Mouse (Mus musculus): ENCODE data around the gene Smim26.

Smim26 gene

DNA sequence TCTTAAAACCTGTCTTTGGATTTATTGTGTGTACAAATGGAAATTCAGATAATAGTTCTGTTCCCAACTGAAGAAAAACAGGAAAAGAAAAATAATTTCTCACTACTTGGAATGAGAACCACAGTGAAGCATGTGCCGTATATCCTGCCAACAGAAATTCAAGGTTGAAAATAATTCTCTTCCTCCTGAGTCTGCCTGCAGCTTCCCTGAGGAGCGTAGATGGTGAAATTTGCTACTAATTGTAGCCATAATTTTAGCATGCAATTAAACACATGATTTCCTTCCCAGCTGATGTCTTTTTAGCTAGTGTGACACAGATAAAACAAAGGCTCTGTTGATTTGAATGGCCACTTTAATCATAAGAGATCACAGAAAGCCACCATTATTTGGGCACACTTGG is 40.9 kb downstream of the Smim26 start:
- in situ Hi-C loops (cut with MboI; ENCODE audit: unreplicated experiment in 2 of 2), result loop anchor here (5.0 to 25.0 kb wide), 5 partner anchors 370 to 953 kb away; no protein-coding TSS in a partner anchor

GRCm38 (mm10) chr2:144635644-144636320 is 41.9 kb downstream of the Smim26 start:
- in situ Hi-C loops (cut with MboI; ENCODE audit: unreplicated experiment in 2 of 2), result loop anchor here (5.0 to 25.0 kb wide), 5 partner anchors 369 to 952 kb away; no protein-coding TSS in a partner anchor

- in situ Hi-C loops (cut with MboI; ENCODE audit: unreplicated experiment in 2 of 2), result loop anchor here (5.0 to 25.0 kb wide), 5 partner anchors 368 to 950 kb away; no protein-coding TSS in a partner anchor
Observed at GRCm38 (mm10) chr2:144637204-144637603, 43.4 kb downstream of the Smim26 start.

DNA sequence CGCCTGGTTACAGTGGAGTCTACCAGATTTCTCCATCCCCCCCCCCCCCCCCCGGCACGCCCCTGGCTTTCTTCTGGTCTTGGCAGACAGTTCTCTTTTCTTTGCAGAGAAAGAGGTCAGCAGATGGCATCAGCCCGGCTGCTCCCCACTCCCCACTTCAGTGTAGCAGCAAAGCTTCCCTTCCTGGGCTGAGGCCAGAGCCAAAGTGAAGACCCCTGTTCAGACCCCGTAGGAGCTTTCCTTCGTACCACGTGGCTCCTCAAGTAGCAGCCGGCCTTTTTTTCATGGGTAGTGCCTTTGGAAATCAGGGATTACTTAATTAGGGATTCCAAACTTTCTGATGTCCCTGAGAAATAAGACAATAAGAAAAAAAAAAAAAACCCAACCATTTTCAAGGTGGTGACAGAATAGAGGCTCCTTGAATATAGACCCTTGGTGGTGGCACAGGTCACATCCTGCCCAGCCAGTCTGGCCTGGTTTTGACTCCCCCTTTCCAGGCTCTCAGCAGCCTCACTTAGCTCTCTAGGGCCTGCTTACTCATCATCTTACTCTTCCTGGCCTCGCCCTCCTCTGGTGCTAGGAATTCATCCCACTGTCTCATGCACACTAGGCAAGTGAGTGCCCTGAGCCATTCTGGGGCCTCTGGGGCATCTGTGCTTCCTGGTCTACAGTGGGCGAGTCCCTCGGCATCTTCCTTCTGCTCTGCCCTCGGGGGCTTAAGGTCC is 44.0 kb downstream of the Smim26 start:
- in situ Hi-C loops (cut with MboI; ENCODE audit: unreplicated experiment in 2 of 2), result loop anchor here (5.0 to 25.0 kb wide), 5 partner anchors 367 to 949 kb away; no protein-coding TSS in a partner anchor

DNA sequence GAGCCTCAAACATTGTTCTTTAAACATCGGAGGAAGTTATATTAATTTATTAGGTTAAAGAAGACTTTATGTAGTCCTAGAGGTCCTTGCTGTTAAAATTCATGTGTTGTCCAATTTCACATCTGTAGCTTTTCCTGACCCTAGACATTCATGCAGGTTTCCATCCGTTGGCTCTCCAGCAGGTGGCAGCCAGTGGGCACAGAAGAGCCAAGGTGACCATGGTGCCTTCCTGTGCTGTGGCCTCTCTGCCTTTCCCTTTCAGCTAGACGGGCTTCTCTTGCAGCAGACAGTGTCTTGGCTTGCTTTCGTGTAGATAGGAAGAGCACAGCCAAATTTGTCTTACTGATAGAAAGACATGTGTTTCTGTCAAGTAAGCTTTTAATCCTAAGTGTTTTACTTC is 44.9 kb downstream of the Smim26 start:
- in situ Hi-C loops (cut with MboI; ENCODE audit: unreplicated experiment in 2 of 2), result loop anchor here (5.0 to 25.0 kb wide), 5 partner anchors 366 to 949 kb away; no protein-coding TSS in a partner anchor

- in situ Hi-C loops (cut with MboI; ENCODE audit: unreplicated experiment in 2 of 2), result loop anchor here (5.0 to 25.0 kb wide), 3 partner anchors 372 to 947 kb away; no protein-coding TSS in a partner anchor
Observed at GRCm38 (mm10) chr2:144640101-144640500, 46.2 kb downstream of the Smim26 start.

GRCm38 (mm10) chr2:144641991-144642390 is 48.1 kb downstream of the Smim26 start:
- in situ Hi-C loops (cut with MboI; ENCODE audit: unreplicated experiment in 2 of 2), result loop anchor here (5.0 to 25.0 kb wide), 3 partner anchors 370 to 945 kb away; no protein-coding TSS in a partner anchor

Measured in v-Abl transformed pro-B cells (cell line).